Mouse (Mus musculus): ENCODE data around the gene Tradd.

- TF ChIP-seq CTCF (IDR thresholded peaks at IDR 0.05; ENCODE audit: extremely low read depth, insufficient read depth, low read length) (no peak), POLR2A (IDR thresholded peaks at IDR 0.05; ENCODE audit: extremely low read depth, insufficient read depth, low read length) (no peak)
These were observed 9.5 kb downstream of the Tradd start, which contains the start of gene B3gnt9 for GRCm38 (mm10) chr8:105254966-105255350.
